Mouse (Mus musculus): ENCODE measurements at regions not wholly inside any gene's neighbourhood (a gene's known extent, or its start where the extent isn't known, plus 50 kb on each side); places are given as distances from the start of the nearest gene placed in this dataset.

GRCm38 (mm10) chr12:9655794-9656193, 85.9 kb downstream of the Osr1 start:
- DNase-seq, result no peak

- DNase-seq, result no peak
Observed at GRCm38 (mm10) chr12:9656324-9656723, 86.4 kb downstream of the Osr1 start.

GRCm38 (mm10) chr12:9657199-9657766, 87.4 kb downstream of the Osr1 start:
- no peak for DNase-seq

GRCm38 (mm10) chr12:9657793-9658192, 87.9 kb downstream of the Osr1 start:
- no peak for DNase-seq

GRCm38 (mm10) chr12:9660299-9660698, 90.4 kb downstream of the Osr1 start:
- no peak for DNase-seq

- DNase-seq, result no peak
Observed at GRCm38 (mm10) chr12:9688776-9689175, 118.9 kb downstream of the Osr1 start.

- DNase-seq, result peak; percentile 92
Observed at GRCm38 (mm10) chr12:9689541-9689940, 119.6 kb downstream of the Osr1 start.

- no peak for DNase-seq
Observed at GRCm38 (mm10) chr12:9732921-9733320, 163.0 kb downstream of the Osr1 start.

- no peak for DNase-seq
Observed at GRCm38 (mm10) chr12:9744709-9745395, 174.9 kb downstream of the Osr1 start.

GRCm38 (mm10) chr12:9751261-9752078, 181.6 kb downstream of the Osr1 start:
- DNase-seq, result no peak

GRCm38 (mm10) chr12:9752079-9752450, 182.1 kb downstream of the Osr1 start:
- DNase-seq, result no peak

GRCm38 (mm10) chr12:9756411-9756810, 186.5 kb downstream of the Osr1 start:
- no peak for DNase-seq

- peak; percentile 84 for DNase-seq
Observed at GRCm38 (mm10) chr12:9760818-9761217, 190.9 kb downstream of the Osr1 start.

- DNase-seq, result peak; percentile 91
Observed at GRCm38 (mm10) chr12:9762291-9762811, 192.4 kb downstream of the Osr1 start.

- no peak for DNase-seq
Observed at GRCm38 (mm10) chr12:9762842-9763241, 192.9 kb downstream of the Osr1 start.

- no peak for DNase-seq
Observed at GRCm38 (mm10) chr12:9770908-9771307, 201.0 kb downstream of the Osr1 start.

GRCm38 (mm10) chr12:9772875-9773274, 203.0 kb downstream of the Osr1 start:
- DNase-seq, result no peak

- DNase-seq, result no peak
Observed at GRCm38 (mm10) chr12:9802284-9802683, 232.4 kb downstream of the Osr1 start.

GRCm38 (mm10) chr12:9807406-9807805, 237.5 kb downstream of the Osr1 start:
- no peak for DNase-seq

- no peak for DNase-seq
Observed at GRCm38 (mm10) chr12:9833273-9833672, 263.4 kb downstream of the Osr1 start.

- DNase-seq, result no peak
Observed at GRCm38 (mm10) chr12:9839198-9839845, 269.4 kb downstream of the Osr1 start.

GRCm38 (mm10) chr12:9839949-9840348, 270.0 kb downstream of the Osr1 start:
- no peak for DNase-seq

- DNase-seq, result no peak
Observed at GRCm38 (mm10) chr12:9847034-9847433, 277.1 kb downstream of the Osr1 start.
